Comparison of ENCODE assay signal across 27 mouse cellular contexts in genomic region chr13:112706351-112706750, GRCm38 (mm10). TPM values are rescaled to one million over a fixed set of nuclear protein-coding genes. Genes with fewer than 3 reads are reported as not detected.
DNase-seq lines count a peak whose midpoint lies in the region; ATAC-seq and TF ChIP-seq lines count a peak whose summit lies in the region.
"Had no signal": no experiment of that assay in that cellular context is flagged by ENCODE, and none has a peak within 500 bp of the region (broad histone marks: within the 10 kb centered on the region; RNA-seq: fewer than 3 reads in every experiment).

No protein-coding gene starts in this region.

- DNase-seq in 3134 (ENCODE audit: extremely low read depth, insufficient read length, low spot score) (peak; percentile 34), 3T3-L1 (ENCODE audit: low read depth, low spot score) (peak; percentile 83), NIH3T3 (ENCODE audit: low read depth) (peak; percentile 40)
- DNase-seq in lung, adult 18-20 months, result no peak
- no peak for DNase-seq in spleen, postnatal 10 days (ENCODE audit: low spot score in 2 of 2)
- DNase-seq in layer of hippocampus, adult 18-20 months (ENCODE audit: low spot score in 2 of 2), result no peak
- DNase-seq: adrenal gland, adult 2 months; adrenal gland, postnatal 10 days; adrenal gland, postnatal 25 days; cerebellum, adult 11 months; cerebellum, adult 18-20 months; cerebellum, adult 8-10 months; cerebellum, adult 9-11 months; cerebellum, postnatal 14 days; cerebellum, postnatal 36 days; embryo, embryonic 11 days had no signal

- H3K36me3 ChIP-seq in intestine, postnatal 0 days (ENCODE audit: control insufficient read depth, insufficient read depth), result no peaks in the 10 kb centered on the region
- H3K36me3 ChIP-seq: embryonic facial prominence, embryonic 13.5 days; embryonic facial prominence, embryonic 15.5 days; forebrain, embryonic 10.5 days; forebrain, embryonic 12.5 days had no signal

- no peaks in the 10 kb centered on the region for H3K9me3 ChIP-seq in intestine, postnatal 0 days (ENCODE audit: control insufficient read depth)
- H3K9me3 ChIP-seq: embryonic facial prominence, embryonic 13.5 days; embryonic facial prominence, embryonic 15.5 days; forebrain, embryonic 10.5 days; forebrain, embryonic 12.5 days had no signal

- H3K27me3 ChIP-seq in intestine, postnatal 0 days (replicated peaks; ENCODE audit: control insufficient read depth, insufficient read depth, low read length), result no peaks in the 10 kb centered on the region
- H3K27me3 ChIP-seq: CH12.LX; embryonic facial prominence, embryonic 13.5 days; embryonic facial prominence, embryonic 15.5 days; forebrain, embryonic 12.5 days had no signal

- no peak for ATAC-seq in intestine, postnatal 0 days
- ATAC-seq: forebrain, embryonic 14.5 days; forebrain, embryonic 16.5 days had no signal

- 91% methylated on average over 4 of the region's 4 CpGs for WGBS in intestine, postnatal 0 days

- no peak overlapping the region for H3K4me3 ChIP-seq in embryonic fibroblast, embryonic 13.5 days (ENCODE audit: insufficient read depth, low read length)
- H3K4me3 ChIP-seq in intestine, postnatal 0 days (ENCODE audit: low read depth, low read length), result no peak overlapping the region
- H3K4me3 ChIP-seq: embryonic facial prominence, embryonic 13.5 days; embryonic facial prominence, embryonic 15.5 days; forebrain, embryonic 10.5 days; forebrain, embryonic 12.5 days had no signal

- no peak overlapping the region for H3K9ac ChIP-seq in intestine, postnatal 0 days (ENCODE audit: low read depth, low read length)
- H3K9ac ChIP-seq: embryonic facial prominence, embryonic 13.5 days; embryonic facial prominence, embryonic 15.5 days; forebrain, embryonic 12.5 days had no signal

- H3K4me2 ChIP-seq in intestine, postnatal 0 days (replicated peaks; ENCODE audit: low read depth), result no peak overlapping the region
- H3K4me2 ChIP-seq: embryonic facial prominence, embryonic 13.5 days; embryonic facial prominence, embryonic 15.5 days; forebrain, embryonic 12.5 days had no signal

- peaks cover 10% of the 10 kb centered on the region for H3K4me1 ChIP-seq in embryonic fibroblast, embryonic 13.5 days (ENCODE audit: control insufficient read depth, insufficient read depth, low read length)
- no peaks in the 10 kb centered on the region for H3K4me1 ChIP-seq in intestine, postnatal 0 days (replicated peaks; ENCODE audit: control insufficient read depth, insufficient read depth, low read length)
- H3K4me1 ChIP-seq: embryonic facial prominence, embryonic 13.5 days; embryonic facial prominence, embryonic 15.5 days; forebrain, embryonic 10.5 days; forebrain, embryonic 12.5 days had no signal

- TF ChIP-seq CTCF in embryonic fibroblast, embryonic 13.5 days (IDR thresholded peaks at IDR 0.05; ENCODE audit: borderline replicate concordance, insufficient read depth, low read length), result no peak
- TF ChIP-seq CTCF in intestine, postnatal 0 days (IDR thresholded peaks at IDR 0.05; ENCODE audit: low read depth), result no peak

- no peak for TF ChIP-seq POLR2A in embryonic fibroblast, embryonic 13.5 days (IDR thresholded peaks at IDR 0.05; ENCODE audit: low read depth, low read length)

- peak overlapping the region; percentile 80 for H3K27ac ChIP-seq in embryonic fibroblast, embryonic 13.5 days (ENCODE audit: insufficient read depth, low read length)
- no peak overlapping the region for H3K27ac ChIP-seq in intestine, postnatal 0 days (ENCODE audit: low read depth, low read length)
- H3K27ac ChIP-seq: embryonic facial prominence, embryonic 13.5 days; embryonic facial prominence, embryonic 15.5 days; forebrain, embryonic 10.5 days; forebrain, embryonic 12.5 days had no signal

RNA-seq across cellular contexts. Expression of gene Slc38a9, which starts 45.8 kb away (rescaled TPM):
- polyA plus RNA-seq in embryonic fibroblast, embryonic 13.5 days (2011; ENCODE audit: insufficient read length, low read depth, missing spikeins), result 10.2 and 11.5 TPM in 2 replicates
- polyA plus RNA-seq in intestine, postnatal 0 days (2015; fragmentation: Nextera tagmentation; extraction: Ambion mirVana), result 6.6 and 9.7 TPM in 2 replicates
- total RNA-seq in layer of hippocampus, adult 18-20 months (2021), result 10 to 100 TPM; 24.9 to 26.0 TPM

RNA-seq across cellular contexts. Expression of gene Ddx4, which starts 54.1 kb away (rescaled TPM):
- 0.23 and 0.49 TPM in 2 replicates for polyA plus RNA-seq in embryonic fibroblast, embryonic 13.5 days (2011; ENCODE audit: insufficient read length, low read depth, missing spikeins)
- 0.16 and 0.25 TPM in 2 replicates for polyA plus RNA-seq in intestine, postnatal 0 days (2015; fragmentation: Nextera tagmentation; extraction: Ambion mirVana)
- total RNA-seq in layer of hippocampus, adult 18-20 months (2021), result 1 to 10 TPM; 1.6 to 2.0 TPM
- polyA plus RNA-seq: C2C12, G1E had no signal

Comparison
In these comparisons a context has a peak if more than half of its experiments do, and no peak if none do; other contexts are left out.
1. DNase-seq: peak in 3134 (single experiment), 3T3-L1 (single experiment) and NIH3T3 (single experiment); none in lung, adult 18-20 months (0 of 2), spleen, postnatal 10 days (0 of 2) and layer of hippocampus, adult 18-20 months (0 of 2).